Mouse (Mus musculus) ovary, postnatal 36 days (tissue): Measurements from ENCODE around the gene Zfx.
A peak's percentile ranks its signal among the peaks of the same experiment; 100 is the strongest.

Experiments used
- DNase-seq: peaks from one replicate; pipeline ENCODE4 v3.0.0; 2022; ENCODE audit warnings: low spot score, mixed read lengths

Zfx gene

DNA sequence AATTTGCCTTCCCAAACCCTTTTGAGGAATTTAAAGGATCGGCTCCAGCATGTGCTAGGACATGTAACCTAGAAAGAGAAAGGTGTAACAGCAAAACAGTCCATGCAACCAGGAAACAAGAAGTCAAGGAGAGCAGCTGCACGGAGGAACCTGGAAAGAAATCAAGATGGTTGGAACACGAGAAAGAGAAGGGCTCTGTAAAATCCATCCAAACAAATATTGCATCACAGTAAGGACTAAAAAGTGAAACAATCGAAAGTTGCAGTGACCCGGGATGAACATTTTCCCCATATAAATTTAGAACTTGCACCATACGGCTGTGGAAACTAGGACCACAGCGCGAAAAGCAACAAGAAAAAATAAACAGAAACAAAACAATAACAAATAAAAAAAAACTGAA lies 62.8 kb downstream of the Zfx start:
- no peak for DNase-seq

DNA sequence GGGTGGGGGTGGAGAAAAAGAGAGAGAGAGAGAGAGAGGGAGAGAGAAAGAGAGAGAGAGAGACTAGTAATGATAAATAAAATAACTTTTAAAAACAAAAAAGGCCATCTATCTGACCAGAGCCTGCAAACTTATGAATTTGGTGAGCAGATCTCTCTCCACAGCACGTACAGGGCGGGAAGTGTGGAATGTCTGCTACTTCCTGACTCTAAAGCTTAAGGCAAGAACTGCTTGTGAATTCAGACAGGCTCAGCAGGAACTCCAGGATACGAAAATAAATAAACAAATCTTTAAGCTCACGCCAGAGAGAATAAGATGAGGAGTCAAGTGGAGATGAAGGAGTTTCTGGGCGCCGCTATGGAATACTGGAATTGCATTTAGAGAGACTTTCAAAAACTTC lies 64.8 kb downstream of the Zfx start:
- no peak for DNase-seq

DNA sequence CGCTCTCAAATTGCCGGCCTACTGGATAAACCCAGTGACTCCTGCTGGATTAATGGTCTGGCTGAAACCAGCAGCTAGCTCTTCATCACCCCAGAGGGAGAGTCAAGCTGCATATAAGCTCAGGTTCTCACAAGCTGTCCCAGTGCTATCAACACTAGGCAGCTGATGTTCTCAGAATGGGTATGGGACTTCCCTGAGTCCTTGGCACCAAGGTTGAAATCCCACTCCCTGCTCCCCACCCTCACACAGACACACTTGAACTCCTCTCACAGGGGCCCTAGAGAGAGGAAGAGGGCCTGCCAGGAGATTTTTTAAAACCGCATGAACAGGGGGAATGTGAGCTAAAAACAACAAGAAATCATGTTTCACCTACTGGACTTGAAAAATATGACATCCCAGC lies 74.5 kb downstream of the Zfx start:
- no peak for DNase-seq

DNA sequence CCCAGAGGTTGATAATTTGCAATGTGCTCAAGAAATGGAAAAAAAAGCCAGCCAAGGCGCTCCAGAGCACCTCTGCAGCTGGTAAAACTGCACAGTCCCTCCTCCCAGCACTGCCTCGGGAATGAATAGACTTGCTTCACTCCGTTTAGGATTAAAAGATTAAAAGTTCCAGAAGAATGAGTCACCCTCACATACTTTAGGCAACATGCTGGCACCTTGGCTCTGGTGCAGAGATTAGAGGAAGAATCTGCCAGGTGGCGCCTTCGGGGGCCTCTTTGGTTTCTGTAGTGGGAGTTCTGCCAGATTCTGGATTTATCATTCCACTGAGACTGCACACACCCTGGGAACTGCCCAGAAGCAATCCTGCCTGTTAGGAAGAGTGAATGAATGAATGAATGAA lies 75.5 kb downstream of the Zfx start:
- DNase-seq: peak; percentile 12

DNA sequence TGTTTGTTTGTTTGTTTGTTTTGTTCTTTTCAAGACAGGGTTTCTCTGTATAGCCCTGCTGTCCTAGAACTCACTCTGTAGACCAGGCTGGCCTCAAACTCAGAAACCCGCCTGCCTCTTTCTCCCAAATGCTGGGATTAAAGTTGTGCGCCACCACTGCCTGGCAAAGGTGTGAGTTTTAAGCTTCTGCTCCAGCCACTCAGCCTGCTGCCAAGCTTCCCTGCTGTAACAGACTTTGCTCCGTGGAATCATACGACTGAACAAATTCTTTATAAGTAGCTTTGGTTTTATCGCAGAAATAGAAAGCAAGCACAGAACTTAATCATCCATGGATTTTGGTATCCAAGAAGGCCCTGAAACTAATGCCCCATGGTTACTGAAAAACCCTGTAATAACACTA lies 76.1 kb downstream of the Zfx start:
- DNase-seq: no peak

DNA sequence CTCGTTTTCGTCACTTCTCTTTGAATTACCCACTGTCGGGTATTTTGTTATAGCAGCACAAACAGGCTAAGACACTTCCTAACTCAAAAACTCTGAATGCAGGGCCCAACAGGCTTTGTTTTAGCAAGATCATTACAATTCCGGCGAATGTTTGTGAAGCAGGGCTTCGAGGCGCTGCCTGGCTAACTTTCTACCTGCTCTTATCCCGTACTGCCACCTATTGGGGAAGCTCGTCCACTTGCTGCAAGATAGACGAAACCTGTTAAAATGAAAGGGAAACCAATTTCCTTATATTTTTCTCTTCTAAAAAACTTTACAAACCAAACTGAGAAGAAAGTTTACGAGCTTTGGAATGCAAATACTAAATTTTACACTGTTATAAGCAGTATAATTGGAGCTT lies 90.6 kb downstream of the Zfx start:
- peak; percentile 30 for DNase-seq

DNA sequence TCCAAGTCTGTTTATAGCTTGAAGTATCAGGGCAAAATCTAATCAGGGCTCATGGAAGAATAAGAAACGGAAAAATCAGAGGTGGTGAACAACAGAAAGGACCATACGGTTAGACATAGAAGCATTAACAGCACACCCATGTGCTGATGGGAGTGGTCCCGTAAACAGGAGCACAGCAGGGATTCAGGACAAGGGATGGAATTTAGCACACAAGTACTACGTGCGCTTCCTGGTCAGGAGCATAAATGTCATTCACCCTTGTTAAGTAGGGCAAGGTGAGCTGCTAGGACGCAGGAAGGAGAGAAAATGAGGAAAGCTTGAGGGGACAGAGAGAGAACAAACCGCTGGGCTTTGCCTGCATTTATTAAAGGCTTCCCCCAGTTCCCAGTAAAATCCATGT lies 93.4 kb downstream of the Zfx start:
- no peak for DNase-seq
